Mouse (Mus musculus): ENCODE measurements around the gene Lst1. TPM values are rescaled to one million over a fixed set of nuclear protein-coding genes. Genes with fewer than 3 reads are reported as not detected.

Gene Lst1
- polyA plus RNA-seq, 1 experiment from 2014 or later: 9.5 TPM

DNA sequence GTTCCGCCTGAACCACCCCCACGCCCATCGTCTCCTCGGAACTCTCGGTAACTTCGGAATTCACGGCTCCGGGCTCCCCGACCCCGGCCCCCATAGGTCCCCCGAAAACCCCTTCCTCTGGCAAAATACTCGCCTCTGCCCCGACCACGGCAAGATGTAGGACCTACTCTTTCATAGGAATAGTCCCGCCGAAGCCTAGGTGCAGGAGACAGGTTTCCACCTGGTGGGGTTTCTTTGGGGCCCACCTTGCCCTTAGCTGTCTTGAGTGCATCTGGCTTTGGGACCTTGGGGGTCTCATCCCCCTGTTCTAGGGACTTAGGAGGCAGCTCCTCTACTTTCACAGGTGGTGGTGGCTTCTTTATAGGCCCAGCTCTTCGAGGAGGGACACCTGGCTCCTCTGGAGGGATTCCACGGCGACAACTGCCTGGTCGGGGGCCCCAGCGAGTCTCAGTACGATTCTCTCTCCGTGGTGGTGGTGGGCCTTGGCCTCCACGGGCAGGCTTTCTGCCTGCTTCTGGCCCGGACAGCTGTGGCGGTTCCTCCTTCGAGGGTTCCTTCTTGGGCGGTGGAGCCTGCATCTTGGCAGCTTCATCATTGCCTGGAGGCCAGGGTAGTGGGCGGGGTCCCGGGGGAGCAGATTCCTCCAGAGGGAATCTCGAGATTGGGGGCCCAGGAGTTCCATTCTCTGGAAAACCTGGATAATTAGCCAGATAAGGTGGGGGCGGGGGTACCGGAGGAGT is 31.6 kb downstream of the Lst1 start:
- no peak overlapping the region for H3K4me2 ChIP-seq (ENCODE audit: low read length)
- peaks cover 0 to 3% of the 10 kb centered on the region in 2 experiments; a peak in 1 of 4 replicates for H3K4me1 ChIP-seq (ENCODE audit: control insufficient read depth in 2 of 2, insufficient read depth in 2 of 2, low read length in 2 of 2)
- H3K4me3 ChIP-seq (ENCODE audit: control insufficient read depth in 1 of 2, insufficient read depth in 1 of 2, low read depth in 1 of 2, low read length in 2 of 2): no peak overlapping the region
- WGBS: 87% methylated on average over 33 of the region's 33 CpGs
- no peak overlapping the region for H3K27ac ChIP-seq (replicated peaks in 1 of 2; ENCODE audit: control insufficient read depth in 1 of 2, insufficient read depth in 1 of 2, low read depth in 2 of 2, low read length in 2 of 2)
- no peak for ATAC-seq (ENCODE audit: insufficient number of reproducible peaks, insufficient read depth, low FRiP score, low read depth)
- H3K27me3 ChIP-seq (ENCODE audit: control insufficient read depth, insufficient read depth, low read length): no peaks in the 10 kb centered on the region
- peaks cover 100% of the 10 kb centered on the region for H3K36me3 ChIP-seq (ENCODE audit: control insufficient read depth, insufficient read depth, low read length)
- H3K9ac ChIP-seq (ENCODE audit: low read length): no peak overlapping the region
- no peaks in the 10 kb centered on the region for H3K9me3 ChIP-seq (ENCODE audit: control insufficient read depth, low read length)

DNA sequence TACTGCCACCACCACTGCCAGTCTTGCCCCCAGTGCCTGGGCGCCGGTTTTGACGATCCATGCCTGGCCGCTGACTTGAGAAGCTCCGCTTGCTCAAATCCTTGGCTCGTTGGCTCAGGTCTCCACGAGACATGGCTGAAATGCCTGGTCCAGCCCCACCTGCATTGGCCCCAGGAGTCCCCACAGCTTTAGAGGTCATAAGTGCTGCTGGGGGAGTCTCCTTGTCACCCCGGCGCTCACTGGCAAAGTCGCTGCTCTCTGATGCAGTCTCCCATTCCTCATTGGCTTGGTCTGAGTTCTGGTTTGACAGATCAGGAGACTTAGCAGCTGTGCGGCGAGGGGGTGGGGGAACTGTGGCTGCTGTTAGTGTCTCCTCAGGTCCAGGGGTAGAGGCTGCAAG is 32.8 kb downstream of the Lst1 start:
- Histone ChIP-seq H3K27ac (replicated peaks in 1 of 2; ENCODE audit: control insufficient read depth in 1 of 2, insufficient read depth in 1 of 2, low read depth in 2 of 2, low read length in 2 of 2) (no peak overlapping the region), H3K9me3 (ENCODE audit: control insufficient read depth, low read length) (no peaks in the 10 kb centered on the region), H3K4me2 (ENCODE audit: low read length) (no peak overlapping the region), H3K36me3 (ENCODE audit: control insufficient read depth, insufficient read depth, low read length) (peaks cover 99% of the 10 kb centered on the region), H3K9ac (ENCODE audit: low read length) (no peak overlapping the region), H3K4me3 (ENCODE audit: control insufficient read depth in 1 of 2, insufficient read depth in 1 of 2, low read depth in 1 of 2, low read length in 2 of 2) (no peak overlapping the region), H3K27me3 (ENCODE audit: control insufficient read depth, insufficient read depth, low read length) (no peaks in the 10 kb centered on the region), H3K4me1 (ENCODE audit: control insufficient read depth in 2 of 2, insufficient read depth in 2 of 2, low read length in 2 of 2) (no peaks in the 10 kb centered on the region)
- ATAC-seq (ENCODE audit: insufficient number of reproducible peaks, insufficient read depth, low FRiP score, low read depth): no peak
- 87% methylated on average over 12 of the region's 12 CpGs for WGBS

DNA sequence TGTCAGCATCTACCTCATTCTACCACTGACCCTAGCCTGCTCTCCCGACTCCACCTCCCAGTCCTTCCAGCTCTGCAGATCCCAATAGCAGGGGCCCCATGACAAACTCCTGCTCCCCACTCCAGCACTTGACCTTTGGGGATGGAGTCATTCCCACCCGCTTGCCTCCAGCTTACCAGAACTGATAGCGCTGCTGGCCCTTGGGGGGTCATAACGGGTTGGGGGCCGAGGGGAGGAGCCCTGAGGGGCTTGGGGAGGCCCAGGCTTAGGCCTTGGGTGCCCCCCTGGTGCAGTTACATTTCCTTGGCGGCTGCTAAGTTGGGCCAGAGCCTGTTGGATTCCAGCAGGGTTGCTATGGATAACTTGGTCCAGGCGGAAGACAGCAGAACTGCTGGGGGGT is 33.6 kb downstream of the Lst1 start:
- ATAC-seq (ENCODE audit: insufficient number of reproducible peaks, insufficient read depth, low FRiP score, low read depth): no peak
- H3K36me3 ChIP-seq (ENCODE audit: control insufficient read depth, insufficient read depth, low read length): peaks cover 99% of the 10 kb centered on the region
- H3K27me3 ChIP-seq (ENCODE audit: control insufficient read depth, insufficient read depth, low read length): no peaks in the 10 kb centered on the region
- H3K9me3 ChIP-seq (ENCODE audit: control insufficient read depth, low read length): no peaks in the 10 kb centered on the region
- H3K4me3 ChIP-seq (ENCODE audit: control insufficient read depth in 1 of 2, insufficient read depth in 1 of 2, low read depth in 1 of 2, low read length in 2 of 2): no peak overlapping the region
- H3K4me2 ChIP-seq (ENCODE audit: low read length): no peak overlapping the region
- no peak overlapping the region for H3K9ac ChIP-seq (ENCODE audit: low read length)
- no peak overlapping the region for H3K27ac ChIP-seq (replicated peaks in 1 of 2; ENCODE audit: control insufficient read depth in 1 of 2, insufficient read depth in 1 of 2, low read depth in 2 of 2, low read length in 2 of 2)
- no peaks in the 10 kb centered on the region for H3K4me1 ChIP-seq (ENCODE audit: control insufficient read depth in 2 of 2, insufficient read depth in 2 of 2, low read length in 2 of 2)
- 83% methylated on average over 7 of the region's 7 CpGs for WGBS

DNA sequence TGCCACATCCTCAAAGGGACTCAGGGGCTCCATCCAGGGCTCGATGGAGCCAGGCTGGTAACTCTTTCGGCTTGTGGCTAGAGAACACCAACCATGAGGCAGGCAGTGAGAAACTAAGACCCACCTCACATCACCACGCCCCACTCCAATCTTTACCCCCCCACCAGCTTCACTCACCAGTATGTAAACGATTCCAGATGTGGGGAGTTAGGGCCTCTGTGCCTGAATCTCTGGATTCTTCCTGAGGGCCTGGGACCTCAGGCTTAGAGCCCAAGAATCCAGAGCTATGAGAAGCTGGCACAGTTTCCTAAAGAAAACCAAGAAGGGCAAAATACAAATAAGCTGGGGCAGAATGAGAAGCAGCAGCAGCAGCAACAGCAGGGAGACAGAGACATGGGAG is 34.3 kb downstream of the Lst1 start:
- no peaks in the 10 kb centered on the region for H3K4me1 ChIP-seq (ENCODE audit: control insufficient read depth in 2 of 2, insufficient read depth in 2 of 2, low read length in 2 of 2)
- no peaks in the 10 kb centered on the region for H3K9me3 ChIP-seq (ENCODE audit: control insufficient read depth, low read length)
- no peak for ATAC-seq (ENCODE audit: insufficient number of reproducible peaks, insufficient read depth, low FRiP score, low read depth)
- H3K4me2 ChIP-seq (ENCODE audit: low read length): no peak overlapping the region
- no peak overlapping the region for H3K27ac ChIP-seq (replicated peaks in 1 of 2; ENCODE audit: control insufficient read depth in 1 of 2, insufficient read depth in 1 of 2, low read depth in 2 of 2, low read length in 2 of 2)
- H3K27me3 ChIP-seq (ENCODE audit: control insufficient read depth, insufficient read depth, low read length): no peaks in the 10 kb centered on the region
- peaks cover 99% of the 10 kb centered on the region for H3K36me3 ChIP-seq (ENCODE audit: control insufficient read depth, insufficient read depth, low read length)
- WGBS: 83% methylated on average over 4 of the region's 4 CpGs
- H3K9ac ChIP-seq (ENCODE audit: low read length): no peak overlapping the region
- no peak overlapping the region for H3K4me3 ChIP-seq (ENCODE audit: control insufficient read depth in 1 of 2, insufficient read depth in 1 of 2, low read depth in 1 of 2, low read length in 2 of 2)

DNA sequence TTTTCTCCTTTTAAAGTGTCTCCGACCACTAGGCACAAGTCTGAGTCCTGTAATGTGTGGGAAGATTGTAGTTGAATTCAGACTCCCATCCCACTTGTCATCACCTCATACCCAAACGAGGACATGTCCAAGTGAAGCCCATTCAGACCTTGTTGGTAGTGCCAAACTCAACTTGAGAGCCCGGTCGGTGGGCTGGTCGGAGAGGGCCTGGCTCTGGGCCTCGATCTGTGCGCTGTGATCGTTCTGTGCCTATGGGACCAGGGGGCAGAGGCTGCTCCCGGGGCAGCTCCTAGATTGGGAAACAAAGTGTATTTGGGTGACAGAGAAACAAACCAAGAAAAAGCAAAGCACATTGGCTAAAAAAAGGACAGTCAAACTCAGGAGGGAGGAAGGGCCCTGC is 35.2 kb downstream of the Lst1 start:
- no peak overlapping the region for H3K4me2 ChIP-seq (ENCODE audit: low read length)
- H3K4me3 ChIP-seq (ENCODE audit: control insufficient read depth in 1 of 2, insufficient read depth in 1 of 2, low read depth in 1 of 2, low read length in 2 of 2): no peak overlapping the region
- no peak for ATAC-seq (ENCODE audit: insufficient number of reproducible peaks, insufficient read depth, low FRiP score, low read depth)
- H3K9me3 ChIP-seq (ENCODE audit: control insufficient read depth, low read length): no peaks in the 10 kb centered on the region
- H3K27ac ChIP-seq (replicated peaks in 1 of 2; ENCODE audit: control insufficient read depth in 1 of 2, insufficient read depth in 1 of 2, low read depth in 2 of 2, low read length in 2 of 2): no peak overlapping the region
- no peak overlapping the region for H3K9ac ChIP-seq (ENCODE audit: low read length)
- no peaks in the 10 kb centered on the region for H3K4me1 ChIP-seq (ENCODE audit: control insufficient read depth in 2 of 2, insufficient read depth in 2 of 2, low read length in 2 of 2)
- 63% methylated on average over 9 of the region's 9 CpGs for WGBS
- peaks cover 99% of the 10 kb centered on the region for H3K36me3 ChIP-seq (ENCODE audit: control insufficient read depth, insufficient read depth, low read length)
- H3K27me3 ChIP-seq (ENCODE audit: control insufficient read depth, insufficient read depth, low read length): no peaks in the 10 kb centered on the region

DNA sequence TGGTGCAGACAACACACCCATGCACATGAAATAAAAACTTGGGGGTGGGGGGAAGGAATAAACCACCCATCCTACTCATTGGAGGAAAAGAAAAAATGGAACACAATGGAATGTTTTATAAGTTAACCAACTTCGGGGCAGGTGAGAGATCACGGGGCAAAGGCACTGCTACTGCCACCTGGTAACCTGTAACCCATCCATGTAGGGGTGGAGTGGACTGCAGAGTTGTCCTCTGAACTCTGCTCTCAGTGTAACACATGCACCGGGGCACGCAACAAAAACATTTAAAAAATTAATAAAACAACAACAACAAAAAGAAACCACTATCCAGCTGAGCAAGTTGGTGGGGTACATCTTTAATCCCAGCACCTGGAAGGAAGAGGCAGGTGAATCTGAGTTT is 36.1 kb downstream of the Lst1 start:
- Histone ChIP-seq H3K4me3 (ENCODE audit: control insufficient read depth in 1 of 2, insufficient read depth in 1 of 2, low read depth in 1 of 2, low read length in 2 of 2) (no peak overlapping the region), H3K36me3 (ENCODE audit: control insufficient read depth, insufficient read depth, low read length) (peaks cover 99% of the 10 kb centered on the region), H3K27ac (replicated peaks in 1 of 2; ENCODE audit: control insufficient read depth in 1 of 2, insufficient read depth in 1 of 2, low read depth in 2 of 2, low read length in 2 of 2) (no peak overlapping the region), H3K9ac (ENCODE audit: low read length) (no peak overlapping the region), H3K27me3 (ENCODE audit: control insufficient read depth, insufficient read depth, low read length) (no peaks in the 10 kb centered on the region), H3K9me3 (ENCODE audit: control insufficient read depth, low read length) (no peaks in the 10 kb centered on the region), H3K4me1 (ENCODE audit: control insufficient read depth in 2 of 2, insufficient read depth in 2 of 2, low read length in 2 of 2) (no peaks in the 10 kb centered on the region), H3K4me2 (ENCODE audit: low read length) (no peak overlapping the region)
- ATAC-seq (ENCODE audit: insufficient number of reproducible peaks, insufficient read depth, low FRiP score, low read depth): no peak
- 98% methylated on average over 4 of the region's 4 CpGs for WGBS

DNA sequence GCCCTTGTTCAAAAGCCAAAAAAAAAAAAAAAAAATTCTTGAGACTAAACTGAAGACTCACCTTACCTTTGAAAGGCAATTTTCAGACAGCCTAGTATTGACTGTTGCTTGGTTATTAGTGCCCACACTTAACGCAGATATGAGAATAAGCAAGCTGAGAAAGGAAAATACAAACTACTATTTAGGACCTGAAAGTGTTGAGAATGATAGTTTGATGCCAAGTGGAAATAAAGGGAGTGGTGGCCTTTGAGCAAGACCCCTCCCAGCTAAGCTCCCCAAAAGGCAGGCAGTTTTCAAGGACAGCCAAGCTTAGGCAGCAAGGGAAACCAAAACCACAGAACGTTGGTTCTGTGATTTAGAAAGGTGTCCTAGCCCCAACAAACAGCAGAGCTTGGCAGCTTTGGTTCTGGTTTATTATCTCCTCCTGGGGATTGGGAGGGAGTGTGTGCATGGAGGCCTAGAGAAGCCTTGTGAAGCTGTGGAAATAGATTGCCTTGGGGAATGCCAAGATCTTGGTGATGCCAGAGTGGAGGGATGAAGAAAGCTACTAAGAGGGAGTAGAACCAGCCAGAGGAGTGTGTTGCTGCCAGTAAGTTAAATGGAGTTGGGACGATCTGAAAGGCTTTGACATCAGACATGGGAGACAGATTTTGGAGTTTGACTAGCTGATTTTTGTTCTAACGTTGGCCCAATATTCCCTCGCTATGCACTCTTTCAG is 40.2 kb downstream of the Lst1 start:
- H3K27ac ChIP-seq (replicated peaks in 1 of 2; ENCODE audit: control insufficient read depth in 1 of 2, insufficient read depth in 1 of 2, low read depth in 2 of 2, low read length in 2 of 2): no peak overlapping the region

More for the DNA sequence above, 40.2 kb downstream of the Lst1 start:
- H3K4me1 ChIP-seq (ENCODE audit: control insufficient read depth in 2 of 2, insufficient read depth in 2 of 2, low read length in 2 of 2): no peaks in the 10 kb centered on the region
- H3K9ac ChIP-seq (ENCODE audit: low read length): no peak overlapping the region
- ATAC-seq (ENCODE audit: insufficient number of reproducible peaks, insufficient read depth, low FRiP score, low read depth): no peak
- H3K4me2 ChIP-seq (ENCODE audit: low read length): no peak overlapping the region
- H3K4me3 ChIP-seq (ENCODE audit: control insufficient read depth in 1 of 2, insufficient read depth in 1 of 2, low read depth in 1 of 2, low read length in 2 of 2): no peak overlapping the region
- H3K27me3 ChIP-seq (ENCODE audit: control insufficient read depth, insufficient read depth, low read length): no peaks in the 10 kb centered on the region
- 74% methylated on average over 5 of the region's 5 CpGs for WGBS
- H3K36me3 ChIP-seq (ENCODE audit: control insufficient read depth, insufficient read depth, low read length): peaks cover 99% of the 10 kb centered on the region
- 0 out of 2 replicates have a peak, but pooled peaks cover 2% of the 10 kb centered on the region for H3K9me3 ChIP-seq (ENCODE audit: control insufficient read depth, low read length)
